Mouse (Mus musculus): ENCODE data around the gene Sox5.

Gene Sox5

GRCm38 (mm10) chr6:143895092-143895491 lies 886.7 kb downstream of the Sox5 start:
- DNase-seq = no peak

- no peak for DNase-seq
Measured at GRCm38 (mm10) chr6:143892869-143893268, 888.9 kb downstream of the Sox5 start.

GRCm38 (mm10) chr6:143888556-143888955 lies 893.2 kb downstream of the Sox5 start:
- DNase-seq = no peak

GRCm38 (mm10) chr6:143878525-143878924 lies 903.3 kb downstream of the Sox5 start:
- DNase-seq = no peak

- no peak for DNase-seq
Measured at GRCm38 (mm10) chr6:143868790-143869189, 913.0 kb downstream of the Sox5 start.

GRCm38 (mm10) chr6:143868155-143868685 lies 913.6 kb downstream of the Sox5 start:
- no peak for DNase-seq

GRCm38 (mm10) chr6:143867029-143867428 lies 914.7 kb downstream of the Sox5 start:
- DNase-seq = no peak

- DNase-seq = no peak
Measured at GRCm38 (mm10) chr6:143866566-143866965, 915.2 kb downstream of the Sox5 start.

GRCm38 (mm10) chr6:143862611-143863110 lies 919.1 kb downstream of the Sox5 start:
- peak in 1 of 2 experiments; percentile 37 for DNase-seq

- no peak for DNase-seq
Measured at GRCm38 (mm10) chr6:143860036-143860435, 921.7 kb downstream of the Sox5 start.

- DNase-seq = no peak
Measured at GRCm38 (mm10) chr6:143859535-143859934, 922.2 kb downstream of the Sox5 start.

- DNase-seq = no peak
Measured at GRCm38 (mm10) chr6:143858551-143858950, 923.2 kb downstream of the Sox5 start.

GRCm38 (mm10) chr6:143857376-143857775 lies 924.4 kb downstream of the Sox5 start:
- no peak for DNase-seq

- no peak for DNase-seq
Measured at GRCm38 (mm10) chr6:143855421-143855820, 926.4 kb downstream of the Sox5 start.

- DNase-seq = no peak
Measured at GRCm38 (mm10) chr6:143854031-143854430, 927.7 kb downstream of the Sox5 start.

GRCm38 (mm10) chr6:143845761-143846160 lies 936.0 kb downstream of the Sox5 start:
- DNase-seq = no peak

- DNase-seq = no peak
Measured at GRCm38 (mm10) chr6:143844701-143844970, 937.1 kb downstream of the Sox5 start.

- no peak for DNase-seq
Measured at GRCm38 (mm10) chr6:143843933-143844700, 937.7 kb downstream of the Sox5 start.

GRCm38 (mm10) chr6:143841954-143842353 lies 939.8 kb downstream of the Sox5 start:
- DNase-seq = no peak

- no peak for DNase-seq
Measured at GRCm38 (mm10) chr6:143841109-143841638, 940.6 kb downstream of the Sox5 start.

- DNase-seq = no peak
Measured at GRCm38 (mm10) chr6:143838384-143839076, 943.2 kb downstream of the Sox5 start.

GRCm38 (mm10) chr6:143835331-143835730 lies 946.4 kb downstream of the Sox5 start:
- no peak for DNase-seq

- no peak for DNase-seq
Measured at GRCm38 (mm10) chr6:143833986-143834385, 947.8 kb downstream of the Sox5 start.

- no peak for DNase-seq
Measured at GRCm38 (mm10) chr6:143833182-143833558, 948.6 kb downstream of the Sox5 start.

Measured in cerebellum, postnatal 25 days (tissue).